Mouse (Mus musculus) natural killer cell, adult 2 months (primary cell): Measurements from ENCODE around the gene Magi1.

ENCODE experiments used
- DNase-seq, 2 experiments: peaks; one replicate each; pipeline ENCODE4 v3.0.0; 2022; ENCODE audit warnings: low spot score in 2 of 2

Gene Magi1

GRCm38 (mm10) chr6:93822221-93822897 is 461.4 kb downstream of the Magi1 start:
- no peak for DNase-seq

- no peak for DNase-seq
These were observed 462.2 kb downstream of the Magi1 start for GRCm38 (mm10) chr6:93821512-93821911.

DNA sequence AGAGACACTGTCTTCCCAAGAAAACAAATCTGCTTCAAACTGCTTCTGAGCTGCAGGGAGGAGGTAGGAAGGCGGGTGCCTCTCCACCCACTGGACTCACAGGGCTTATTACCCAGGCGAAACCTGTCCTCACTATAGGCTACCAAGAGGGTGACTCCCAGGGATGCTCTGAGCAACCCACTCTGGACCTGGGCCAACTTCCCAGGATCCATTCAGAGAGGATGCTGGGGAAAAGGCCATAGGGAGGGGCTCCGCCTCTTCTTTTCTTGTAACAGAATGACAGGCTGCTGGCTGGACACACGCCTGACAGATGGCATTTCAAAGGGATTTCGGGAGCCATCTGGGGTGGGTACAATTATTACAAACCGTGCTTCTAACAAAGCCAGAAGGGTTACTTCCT is 463.8 kb downstream of the Magi1 start:
- DNase-seq: no peak

DNA sequence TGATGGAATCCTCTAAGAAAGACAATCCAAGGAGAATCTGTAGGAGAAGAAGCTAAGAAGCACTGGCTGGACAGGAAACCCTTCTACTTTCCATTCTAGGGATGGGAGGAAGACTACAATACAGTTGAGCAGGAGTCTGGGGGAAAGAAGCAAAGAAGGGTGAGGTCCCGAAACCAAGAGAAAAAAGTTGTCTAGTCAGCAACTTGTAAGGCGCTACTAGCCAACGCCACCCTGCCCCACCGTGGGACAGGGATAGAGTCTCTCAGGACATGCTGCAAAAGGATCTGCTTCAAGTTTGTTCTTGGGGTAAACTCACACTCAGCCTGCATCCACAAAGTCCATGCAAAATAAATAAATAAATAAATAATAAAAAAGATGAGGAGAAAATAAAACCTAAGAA is 464.4 kb downstream of the Magi1 start:
- no peak for DNase-seq

- DNase-seq: no peak
These were observed 465.2 kb downstream of the Magi1 start for GRCm38 (mm10) chr6:93818494-93818893.

DNA sequence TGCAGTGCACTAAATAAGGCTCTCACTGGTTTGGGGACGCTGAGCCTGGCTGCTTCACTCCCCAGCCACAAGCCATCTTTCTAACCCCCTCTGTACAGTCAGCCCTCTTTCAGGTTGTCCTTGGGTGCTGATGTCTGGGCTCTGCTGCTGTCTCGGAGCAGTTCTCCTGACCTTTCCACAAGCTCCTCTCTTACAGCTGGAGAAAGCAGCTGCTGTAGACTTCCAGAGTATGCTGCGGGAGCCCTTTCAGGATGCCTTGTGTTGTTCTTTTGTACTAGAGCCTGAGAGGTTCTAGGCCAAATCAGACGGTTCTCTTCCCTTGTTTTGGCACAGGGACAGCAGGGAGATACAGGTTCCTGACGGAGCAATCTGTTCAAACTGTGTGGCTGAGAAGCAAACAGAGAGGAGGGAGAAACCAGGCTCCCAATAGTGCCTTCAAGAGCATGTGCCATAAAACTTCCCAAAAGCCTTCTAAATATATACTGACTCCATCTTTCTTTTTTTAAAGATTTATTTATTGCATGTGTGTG is 478.2 kb downstream of the Magi1 start:
- DNase-seq: no peak

DNA sequence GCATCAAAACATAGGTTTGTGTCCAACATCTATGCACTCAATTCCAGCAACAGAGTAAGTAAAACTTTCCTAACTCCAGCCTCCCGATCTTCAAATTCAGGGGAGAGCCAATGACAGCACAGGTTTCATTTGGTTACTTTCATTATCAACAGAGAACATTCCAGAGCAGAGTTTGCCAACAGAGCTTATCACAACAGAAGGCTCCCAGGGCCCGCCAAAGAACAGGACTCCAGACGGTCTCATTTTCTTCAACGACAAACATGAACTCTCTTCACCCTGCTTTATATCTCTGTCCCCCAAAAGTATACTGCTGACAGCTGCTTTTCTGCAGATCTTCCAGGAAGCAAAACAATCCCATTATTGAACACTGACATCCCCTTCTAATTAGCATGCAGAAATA is 481.3 kb downstream of the Magi1 start:
- DNase-seq: no peak

GRCm38 (mm10) chr6:93800465-93800864 is 483.3 kb downstream of the Magi1 start:
- no peak for DNase-seq

- DNase-seq: no peak
These were observed 491.2 kb downstream of the Magi1 start for GRCm38 (mm10) chr6:93792309-93793215.

GRCm38 (mm10) chr6:93789721-93790120 is 494.0 kb downstream of the Magi1 start:
- no peak for DNase-seq

DNA sequence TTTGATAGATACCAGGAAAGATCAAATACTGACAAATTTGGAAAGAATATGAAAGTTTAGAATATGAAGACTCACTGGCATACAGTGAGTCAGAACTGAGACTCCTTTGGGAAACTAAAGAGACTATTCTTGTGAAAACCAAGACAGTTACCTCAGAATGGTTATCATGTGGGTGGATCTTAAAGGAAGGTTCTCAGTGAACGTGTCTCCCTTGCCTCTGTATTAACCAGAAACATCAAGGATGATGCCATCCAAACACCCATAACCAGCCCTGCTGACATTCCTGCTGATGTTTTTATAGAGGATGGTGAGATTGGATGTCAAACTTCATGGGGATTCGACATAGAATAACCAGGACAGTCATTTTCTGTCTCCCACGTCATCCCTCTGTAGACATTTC is 496.7 kb downstream of the Magi1 start:
- no peak for DNase-seq

GRCm38 (mm10) chr6:93786220-93786619 is 497.5 kb downstream of the Magi1 start:
- DNase-seq: no peak

GRCm38 (mm10) chr6:93771081-93771480 is 512.6 kb downstream of the Magi1 start:
- no peak for DNase-seq

GRCm38 (mm10) chr6:93770283-93771025 is 513.3 kb downstream of the Magi1 start:
- DNase-seq: no peak

GRCm38 (mm10) chr6:93758114-93758513 is 525.6 kb downstream of the Magi1 start:
- DNase-seq: no peak

- DNase-seq: no peak
These were observed 526.2 kb downstream of the Magi1 start for GRCm38 (mm10) chr6:93757353-93758087.

- DNase-seq: no peak
These were observed 540.6 kb downstream of the Magi1 start for GRCm38 (mm10) chr6:93743145-93743544.

DNA sequence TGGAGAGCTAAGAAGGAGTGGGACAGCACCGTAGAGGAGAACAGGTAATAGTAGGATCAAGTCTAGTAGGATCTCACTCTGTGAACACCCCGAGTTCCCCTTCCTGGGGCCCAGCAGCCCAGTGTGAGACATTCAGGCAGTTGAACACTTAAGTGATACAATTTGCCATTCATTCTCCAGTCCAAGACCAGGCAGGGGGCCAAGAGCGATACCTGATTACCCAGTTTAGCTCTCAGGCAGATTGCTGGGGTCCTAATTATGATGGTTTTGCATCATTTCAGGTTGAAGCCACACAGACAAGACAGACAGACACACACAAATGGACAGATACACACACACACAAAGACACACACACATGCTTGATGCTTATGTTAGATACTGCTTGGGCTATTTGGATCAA is 543.9 kb downstream of the Magi1 start:
- DNase-seq: no peak

DNA sequence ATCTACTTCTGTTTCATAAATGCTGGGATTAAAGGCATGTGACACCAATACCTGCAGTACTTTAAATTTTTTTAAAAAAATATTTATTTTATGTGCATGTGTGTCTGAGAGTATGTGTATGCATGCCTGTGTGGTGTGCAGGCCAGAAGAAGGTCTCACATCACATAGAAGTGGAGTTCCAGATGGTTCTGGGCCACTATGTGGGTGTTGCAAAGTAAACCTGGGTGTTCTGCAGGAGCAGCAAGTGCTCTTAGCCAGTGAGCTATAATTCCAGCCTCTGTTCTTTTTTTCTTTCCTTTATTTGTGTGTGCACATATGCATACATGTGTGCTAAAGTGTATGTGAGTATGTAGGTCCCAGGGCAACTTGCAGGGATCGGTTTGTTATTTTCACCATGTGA is 546.6 kb downstream of the Magi1 start:
- DNase-seq: no peak

- no peak for DNase-seq
These were observed 547.6 kb downstream of the Magi1 start for GRCm38 (mm10) chr6:93736071-93736470.

DNA sequence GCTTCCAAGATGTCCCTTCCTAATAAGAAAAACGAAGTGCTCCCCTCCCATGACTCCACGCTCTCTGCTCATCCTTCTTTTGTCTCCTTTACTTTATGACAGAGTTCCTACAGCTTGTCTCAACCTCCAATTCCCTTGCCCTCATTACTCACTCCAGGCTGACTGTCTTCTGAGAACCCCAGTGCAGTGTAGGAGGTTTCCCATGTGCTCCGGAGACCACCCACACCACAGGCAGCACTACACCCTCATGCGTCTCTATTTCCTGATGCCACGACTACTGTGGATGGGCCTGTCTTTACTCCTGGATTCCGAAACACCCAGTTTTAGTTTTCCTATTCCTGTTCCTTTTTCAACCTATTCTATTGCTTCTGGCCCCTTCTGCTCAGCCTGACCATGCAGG is 549.9 kb downstream of the Magi1 start:
- no peak for DNase-seq
